Mouse (Mus musculus) gastrocnemius, adult 2 months (tissue): Measurements from ENCODE around the gene Asb16. TPM values are rescaled to one million over a fixed set of nuclear protein-coding genes. Genes with fewer than 3 reads are reported as not detected.
A peak's percentile ranks its signal among the peaks of the same experiment; 100 is the strongest.

Experiments
- DNase-seq: peaks from one replicate; pipeline ENCODE4 v3.0.0; 2022
- H3K27ac ChIP-seq: fragments of 200-600 bp; 2 replicates; pipeline ENCODE4 v1.8.1; 2022; ENCODE audit warnings: mild to moderate bottlenecking
- H3K4me3 ChIP-seq: fragments of 200-600 bp; 2 replicates; pipeline ENCODE4 v1.8.1; 2022; ENCODE audit warnings: mild to moderate bottlenecking, moderate library complexity
- CTCF ChIP-seq: fragments of 200-600 bp; IDR thresholded peaks from 2 replicates; pipeline ENCODE4 v1.8.1; 2022; ENCODE audit warnings: antibody characterized with exemption, mild to moderate bottlenecking, moderate library complexity
- intact Hi-C: fragments of 180-260 bp; cut with DNase I; formaldehyde crosslinking; loops from one replicate; pipeline ENCODE4 v1.15.1; 2025
- microRNA-seq: library from miRNA; unstranded; fragments of <30 nt; microRNA quantifications from one replicate; pipeline ENCODE4 v1.2.0, GENCODE M21; 2021
- total RNA-seq, 2 experiments: library from RNA; stranded (reverse); gene quantifications; 2 replicates each; pipeline ENCODE4 v1.2.3; 2021

Asb16 gene
- total RNA-seq, 2 experiments from 2014 or later, result 78.2 to 80.4 TPM

GRCm38 (mm10) chr11:102319410-102319792, 50.9 kb downstream of the Asb16 start, which contains the start of gene Ubtf:
Gene Ubtf (minus strand): TSS chr11:102319742.
- peak within 1 kb of the TSS; percentile 100 for H3K27ac ChIP-seq
- DNase-seq, result peak; percentile 93
- no peak for TF ChIP-seq CTCF
- peak within 1 kb of the TSS; percentile 100 for H3K4me3 ChIP-seq
- intact Hi-C loops, result loop anchor here (1.0 kb wide), 1 partner anchor 88 kb away; the partner anchor contains the start of gene Slc25a39

- TF ChIP-seq CTCF, result no peak
- intact Hi-C loops, result loop anchor here (1.0 kb wide), 1 partner anchor 87 kb away; the partner anchor contains the start of gene Slc25a39
- Histone ChIP-seq H3K27ac (peak overlapping the region; percentile 100), H3K4me3 (peak overlapping the region; percentile 100)
- peak; percentile 92 for DNase-seq
Observed at GRCm38 (mm10) chr11:102319941-102320685, 51.6 kb downstream of the Asb16 start.

- intact Hi-C loops, result no loop called here
- H3K27ac ChIP-seq, result peak overlapping the region; percentile 100
- peak; percentile 7; the same call in 1 of the 2 replicates for TF ChIP-seq CTCF
- DNase-seq, result peak; percentile 86
- H3K4me3 ChIP-seq, result peak overlapping the region; percentile 100
Observed at GRCm38 (mm10) chr11:102320686-102321005, 52.1 kb downstream of the Asb16 start.

- no peak for TF ChIP-seq CTCF
- Histone ChIP-seq H3K27ac (no peak overlapping the region), H3K4me3 (no peak overlapping the region)
- intact Hi-C loops, result no loop called here
- DNase-seq, result no peak
Observed at GRCm38 (mm10) chr11:102321931-102322330, 53.4 kb downstream of the Asb16 start.

- no peak for TF ChIP-seq CTCF
- Histone ChIP-seq H3K4me3 (no peak overlapping the region), H3K27ac (no peak overlapping the region)
- no peak for DNase-seq
- intact Hi-C loops, result no loop called here
Observed at GRCm38 (mm10) chr11:102323516-102323915, 55.0 kb downstream of the Asb16 start.

GRCm38 (mm10) chr11:102327250-102327649, 58.7 kb downstream of the Asb16 start:
- no peak for TF ChIP-seq CTCF
- Histone ChIP-seq H3K4me3 (no peak overlapping the region), H3K27ac (no peak overlapping the region)
- intact Hi-C loops, result no loop called here
- peak; percentile 34 for DNase-seq

GRCm38 (mm10) chr11:102327839-102328238, 59.3 kb downstream of the Asb16 start:
- TF ChIP-seq CTCF, result no peak
- no peak overlapping the region for H3K4me3 ChIP-seq
- intact Hi-C loops, result no loop called here
- no peak overlapping the region for H3K27ac ChIP-seq
- no peak for DNase-seq

Small RNA genes lying within 50 kb of the gene (microRNA-seq; reads per million reads assigned to microRNA genes)
- gene Mir8101, result not detected

Other genes with a start within 250 kb of the Asb16 start
- 10 to 100 TPM; 19.4 to 34.7 TPM for gene Mpp3, start 240.3 kb upstream of the Asb16 start, total RNA-seq
- 10 to 100 TPM; 17.6 to 18.9 TPM for gene Cd300lg, start 227.2 kb upstream of the Asb16 start, total RNA-seq
- 1 to 10 TPM; 1.2 TPM for gene Mpp2, start 180.2 kb upstream of the Asb16 start, total RNA-seq
- not detected for gene Ppy, start 167.4 kb upstream of the Asb16 start, total RNA-seq
- not detected for gene Pyy, start 160.9 kb upstream of the Asb16 start, total RNA-seq
- gene Nags, start 123.2 kb upstream of the Asb16 start, total RNA-seq, result not detected
- gene Tmem101, start 112.3 kb upstream of the Asb16 start, total RNA-seq, result 10 to 100 TPM in 1 of 2 experiments, 1 to 10 TPM in 1; 9.8 to 10.2 TPM
- gene Lsm12, start 83.4 kb upstream of the Asb16 start, total RNA-seq, result 100 to 1,000 TPM in 1 of 2 experiments, 10 to 100 TPM in 1; 95.3 to 106 TPM
- 10 to 100 TPM; 50.3 to 53.0 TPM for gene G6pc3, start 79.1 kb upstream of the Asb16 start, total RNA-seq
- gene Hdac5, start 38.6 kb upstream of the Asb16 start, total RNA-seq, result 10 to 100 TPM; 78.3 to 78.7 TPM
- not detected for gene BC030867, start 19.9 kb upstream of the Asb16 start, total RNA-seq
- 10 to 100 TPM; 13.9 to 15.7 TPM for gene Tmub2, start 16.2 kb downstream of the Asb16 start, total RNA-seq
- gene Atxn7l3, start 27.9 kb downstream of the Asb16 start, total RNA-seq, result 10 to 100 TPM; 12.0 to 12.6 TPM
- gene Ubtf, start 51.0 kb downstream of the Asb16 start, total RNA-seq, result 10 to 100 TPM; 37.8 to 40.4 TPM
- gene Slc4a1, start 97.5 kb downstream of the Asb16 start, total RNA-seq, result under 1 TPM in 1 of 2 experiments, not detected in 1; 0.06 TPM
- not detected for gene Rundc3a, start 124.7 kb downstream of the Asb16 start, total RNA-seq
- 10 to 100 TPM; 51.4 to 76.4 TPM for gene Slc25a39, start 139.2 kb downstream of the Asb16 start, total RNA-seq
- 10 to 100 TPM; 12.6 to 32.3 TPM for gene Grn, start 161.6 kb downstream of the Asb16 start, total RNA-seq
- 1 to 10 TPM in 1 of 2 experiments, under 1 TPM in 1; 0.66 to 1.1 TPM for gene Fam171a2, start 178.9 kb downstream of the Asb16 start, total RNA-seq
- 1 to 10 TPM in 1 of 2 experiments, under 1 TPM in 1; 0.51 to 2.7 TPM for gene Itga2b, start 201.4 kb downstream of the Asb16 start, total RNA-seq